Mouse (Mus musculus) frontal cortex, adult 2 months (tissue): Measurements from ENCODE around the gene Sytl1. TPM values are rescaled to one million over a fixed set of nuclear protein-coding genes. Genes with fewer than 3 reads are reported as not detected.

ENCODE experiments used
- DNase-seq, 2 experiments: peaks; one replicate each; pipeline ENCODE4 v3.0.0; 2022; ENCODE audit warnings: low spot score in 1 of 2; ENCODE audit errors: extremely low spot score in 1 of 2
- polyA plus RNA-seq: library from polyadenylated mRNA; depleted of rRNA; stranded (reverse); fragments of >200 nt; gene quantifications from 2 replicates; pipeline ENCODE4 v1.2.3, GENCODE M21; 2012

The Sytl1 gene
- polyA plus RNA-seq, 1 experiment: 1.2 TPM

GRCm38 (mm10) chr4:133281513-133281912 lies 18.6 kb upstream of the Sytl1 start:
- DNase-seq: no peak

GRCm38 (mm10) chr4:133278482-133278881 lies 15.6 kb upstream of the Sytl1 start:
- no peak for DNase-seq

GRCm38 (mm10) chr4:133278067-133278466 lies 15.2 kb upstream of the Sytl1 start:
- DNase-seq: no peak

GRCm38 (mm10) chr4:133277104-133278026 lies 14.5 kb upstream of the Sytl1 start, which contains the start of gene Tmem222:
TSS of gene Tmem222 (minus strand) at chr4:133277792.
- DNase-seq: peak; percentile 91 to 98

GRCm38 (mm10) chr4:133270929-133271328 lies 8.0 kb upstream of the Sytl1 start:
- no peak for DNase-seq

GRCm38 (mm10) chr4:133269596-133269995 lies 6.7 kb upstream of the Sytl1 start:
- no peak for DNase-seq

GRCm38 (mm10) chr4:133268931-133269330 lies 6.0 kb upstream of the Sytl1 start:
- no peak for DNase-seq

GRCm38 (mm10) chr4:133266248-133266880 lies 3.5 kb upstream of the Sytl1 start:
- no peak for DNase-seq

GRCm38 (mm10) chr4:133265759-133266158 lies 2.8 kb upstream of the Sytl1 start:
- DNase-seq: no peak

- DNase-seq: no peak
Measured at GRCm38 (mm10) chr4:133265297-133265696, 2.4 kb upstream of the Sytl1 start.

GRCm38 (mm10) chr4:133264559-133264958 lies 1.6 kb upstream of the Sytl1 start:
- DNase-seq: no peak

GRCm38 (mm10) chr4:133263756-133264155 lies 843 bp upstream of the Sytl1 start:
- DNase-seq: no peak

GRCm38 (mm10) chr4:133262375-133262765 lies 543 bp downstream of the Sytl1 start:
- DNase-seq: no peak

GRCm38 (mm10) chr4:133261641-133262374 lies 1.1 kb downstream of the Sytl1 start:
- no peak for DNase-seq

- no peak for DNase-seq
Measured at GRCm38 (mm10) chr4:133257798-133258408, 5.0 kb downstream of the Sytl1 start.

- DNase-seq: no peak
Measured at GRCm38 (mm10) chr4:133257230-133257629, 5.7 kb downstream of the Sytl1 start.

- DNase-seq: no peak
Measured at GRCm38 (mm10) chr4:133256820-133257219, 6.1 kb downstream of the Sytl1 start.

- no peak for DNase-seq
Measured at GRCm38 (mm10) chr4:133255392-133255791, 7.5 kb downstream of the Sytl1 start.

GRCm38 (mm10) chr4:133253412-133253811 lies 9.5 kb downstream of the Sytl1 start:
- DNase-seq: no peak

- DNase-seq: no peak
Measured at GRCm38 (mm10) chr4:133252089-133252488, 10.8 kb downstream of the Sytl1 start.

GRCm38 (mm10) chr4:133251214-133251613 lies 11.7 kb downstream of the Sytl1 start:
- DNase-seq: peak in 1 of 2 experiments; percentile 19
